Mouse (Mus musculus): ENCODE measurements around the gene Mrpl48. TPM values are rescaled to one million over a fixed set of nuclear protein-coding genes. Genes with fewer than 3 reads are reported as not detected.

Gene Mrpl48
- polyA plus RNA-seq (2015; fragmentation: Nextera tagmentation; extraction: Ambion mirVana), result 89.4 and 94.0 TPM in 2 replicates

DNA sequence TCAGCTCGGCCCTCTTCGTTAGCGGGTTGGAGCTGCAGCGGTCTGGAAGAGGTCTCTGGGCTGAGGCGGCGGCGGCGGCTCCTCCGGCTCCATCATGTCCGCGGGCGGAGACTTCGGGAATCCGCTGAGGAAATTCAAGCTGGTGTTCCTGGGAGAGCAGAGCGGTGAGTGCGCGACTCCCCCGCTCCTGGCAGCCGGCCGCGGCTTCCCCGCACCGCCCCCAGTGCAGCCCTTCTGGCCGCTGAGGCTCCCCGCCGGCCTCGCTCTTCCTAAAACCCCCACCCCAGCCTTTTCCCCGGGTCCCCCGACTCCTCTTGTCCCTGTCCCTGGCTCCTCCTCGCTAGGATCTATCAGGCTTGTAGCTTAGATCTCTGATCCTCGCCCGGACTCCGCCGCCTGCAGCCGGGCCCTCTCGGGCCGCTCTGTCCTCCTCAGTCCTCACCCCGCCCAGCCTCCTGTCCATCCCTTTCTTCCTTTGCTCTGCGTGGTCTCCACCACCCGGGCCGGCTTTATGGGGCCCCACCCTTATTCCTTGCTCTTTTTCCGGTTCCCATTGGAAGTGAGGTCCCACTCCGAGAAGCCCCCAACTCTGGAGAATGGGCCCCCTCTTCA, at the start of gene Mrpl48:
Gene Mrpl48, minus strand, starts transcription at position 172 of the 612 bp plus-strand sequence.
- Histone ChIP-seq H3K9ac (ENCODE audit: low read depth, low read length) (peak within 1 kb of the TSS; percentile 100), H3K4me1 (ENCODE audit: control insufficient read depth, insufficient read depth, low read length) (peaks cover 14% of the 10 kb centered on the region), H3K9me3 (replicated peaks; ENCODE audit: control insufficient read depth, low read length, poor library complexity, severe bottlenecking) (no peaks in the 10 kb centered on the region), H3K36me3 (ENCODE audit: control insufficient read depth, insufficient read depth, low read length) (no peaks in the 10 kb centered on the region), H3K27ac (ENCODE audit: low read length) (peak within 1 kb of the TSS; percentile 99), H3K4me2 (ENCODE audit: low read length) (peak within 1 kb of the TSS; percentile 72), H3K27me3 (ENCODE audit: control insufficient read depth, insufficient read depth, low read depth, low read length) (no peaks in the 10 kb centered on the region; the same call in 1 of the 2 replicates), H3K4me3 (ENCODE audit: low read depth, low read length) (peak within 1 kb of the TSS; percentile 100)
- under 1% methylated on average over 37 of the region's 43 CpGs for WGBS
- ATAC-seq, result peak; percentile 17

DNA sequence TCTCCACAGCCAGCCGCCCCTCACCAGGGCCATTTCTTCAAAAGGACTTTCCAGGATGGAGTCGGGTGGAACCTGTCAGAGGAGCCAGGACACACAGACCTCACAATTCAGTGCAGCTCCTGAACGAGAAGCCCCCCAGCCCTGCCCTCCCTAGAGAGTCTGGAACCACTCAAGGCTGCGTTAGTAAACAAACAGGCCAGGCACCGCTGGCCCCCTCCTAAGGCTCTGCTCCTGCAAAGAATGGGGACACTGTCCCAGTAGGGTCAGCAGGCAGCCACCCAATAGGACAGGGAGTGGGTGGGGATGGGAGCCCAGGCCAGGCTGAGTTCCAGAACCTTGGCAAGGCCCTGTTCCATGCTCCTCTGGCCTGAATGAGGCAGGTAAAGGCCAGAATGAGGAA, 48.6 kb upstream of the Mrpl48 start:
- H3K4me1 ChIP-seq (ENCODE audit: control insufficient read depth, insufficient read depth, low read length), result no peaks in the 10 kb centered on the region; the same call in 1 of the 2 replicates
- H3K36me3 ChIP-seq (ENCODE audit: control insufficient read depth, insufficient read depth, low read length), result no peaks in the 10 kb centered on the region
- WGBS, result 53% methylated on average over 5 of the region's 5 CpGs
- ATAC-seq, result no peak
- H3K4me3 ChIP-seq (ENCODE audit: low read depth, low read length), result no peak overlapping the region
- no peak overlapping the region for H3K27ac ChIP-seq (ENCODE audit: low read length)
- H3K9ac ChIP-seq (ENCODE audit: low read depth, low read length), result no peak overlapping the region
- no peaks in the 10 kb centered on the region for H3K27me3 ChIP-seq (ENCODE audit: control insufficient read depth, insufficient read depth, low read depth, low read length)
- H3K9me3 ChIP-seq (replicated peaks; ENCODE audit: control insufficient read depth, low read length, poor library complexity, severe bottlenecking), result no peaks in the 10 kb centered on the region
- H3K4me2 ChIP-seq (ENCODE audit: low read length), result no peak overlapping the region

DNA sequence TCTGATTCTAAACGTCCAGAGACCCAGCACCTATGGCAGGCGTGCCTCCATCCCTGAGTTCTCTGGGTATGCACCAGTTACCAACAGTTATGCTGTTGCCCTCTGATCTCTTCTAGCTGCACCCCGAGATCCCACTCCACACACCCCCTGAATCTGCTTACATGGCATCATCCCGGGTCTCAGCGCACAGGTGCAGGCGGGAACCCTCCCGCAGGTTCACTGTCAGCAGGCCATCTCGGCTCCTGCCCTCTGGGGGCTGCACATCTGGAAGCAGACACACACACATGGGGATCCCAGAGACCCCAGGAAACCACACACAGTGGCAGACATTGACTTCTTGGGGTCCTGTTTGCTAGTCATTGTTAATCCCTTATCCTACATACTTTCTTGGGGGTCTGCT, 46.3 kb upstream of the Mrpl48 start:
- Histone ChIP-seq H3K9ac (ENCODE audit: low read depth, low read length) (no peak overlapping the region), H3K27ac (ENCODE audit: low read length) (peak overlapping the region; percentile 30; the same call in 1 of the 2 replicates), H3K27me3 (ENCODE audit: control insufficient read depth, insufficient read depth, low read depth, low read length) (no peaks in the 10 kb centered on the region), H3K36me3 (ENCODE audit: control insufficient read depth, insufficient read depth, low read length) (0 out of 2 replicates have a peak, but pooled peaks cover 3% of the 10 kb centered on the region), H3K9me3 (replicated peaks; ENCODE audit: control insufficient read depth, low read length, poor library complexity, severe bottlenecking) (no peaks in the 10 kb centered on the region), H3K4me2 (ENCODE audit: low read length) (no peak overlapping the region), H3K4me3 (ENCODE audit: low read depth, low read length) (no peak overlapping the region), H3K4me1 (ENCODE audit: control insufficient read depth, insufficient read depth, low read length) (no peaks in the 10 kb centered on the region; the same call in 1 of the 2 replicates)
- WGBS, result 87% methylated on average over 8 of the region's 8 CpGs
- no peak for ATAC-seq

DNA sequence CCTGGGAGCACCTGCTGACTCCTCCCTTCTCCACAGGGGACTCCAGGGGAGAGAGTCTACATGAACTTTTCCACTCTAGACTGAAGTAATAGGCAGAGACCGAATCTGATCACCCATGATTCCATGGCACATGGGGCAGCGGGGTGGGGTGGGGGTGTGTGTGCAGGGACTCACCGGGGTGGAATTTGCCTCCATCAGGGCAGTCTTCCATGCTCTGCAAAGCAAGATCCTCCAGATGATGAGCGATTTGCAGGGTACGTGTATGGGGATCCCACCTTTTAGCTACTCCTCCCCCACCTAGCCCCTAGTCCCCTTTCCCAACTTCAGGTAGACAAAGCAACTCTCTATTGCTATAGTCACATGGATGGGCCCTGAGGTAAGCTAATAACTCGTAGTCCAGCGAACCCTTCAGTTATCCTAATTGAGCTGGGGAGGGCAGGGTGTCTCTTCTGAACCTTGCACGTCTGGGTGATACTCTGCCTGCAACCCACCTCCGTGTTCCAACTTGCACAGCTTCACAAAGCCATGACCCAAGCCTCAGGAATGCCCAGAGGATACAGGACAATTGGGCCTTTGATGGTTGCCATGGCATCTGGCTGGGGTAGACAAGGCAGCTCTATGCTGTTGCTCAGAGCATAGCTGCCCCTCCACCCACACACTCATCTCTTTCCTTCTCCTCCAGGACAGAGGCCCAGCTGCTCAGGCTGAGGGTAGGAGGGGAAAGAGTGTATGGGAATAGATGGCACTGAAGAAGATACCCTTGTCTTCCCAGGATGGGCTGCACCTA, 45.6 kb upstream of the Mrpl48 start:
- H3K9me3 ChIP-seq (replicated peaks; ENCODE audit: control insufficient read depth, low read length, poor library complexity, severe bottlenecking), result no peaks in the 10 kb centered on the region
- H3K4me1 ChIP-seq (ENCODE audit: control insufficient read depth, insufficient read depth, low read length), result no peaks in the 10 kb centered on the region; the same call in 1 of the 2 replicates
- ATAC-seq, result peak; percentile 79
- peak overlapping the region; percentile 30; the same call in 1 of the 2 replicates for H3K27ac ChIP-seq (ENCODE audit: low read length)
- H3K4me2 ChIP-seq (ENCODE audit: low read length), result no peak overlapping the region
- WGBS, result 53% methylated on average over 9 of the region's 9 CpGs
- no peak overlapping the region for H3K4me3 ChIP-seq (ENCODE audit: low read depth, low read length)
- H3K9ac ChIP-seq (ENCODE audit: low read depth, low read length), result no peak overlapping the region
- H3K27me3 ChIP-seq (ENCODE audit: control insufficient read depth, insufficient read depth, low read depth, low read length), result no peaks in the 10 kb centered on the region
- 0 out of 2 replicates have a peak, but pooled peaks cover 5% of the 10 kb centered on the region for H3K36me3 ChIP-seq (ENCODE audit: control insufficient read depth, insufficient read depth, low read length)

DNA sequence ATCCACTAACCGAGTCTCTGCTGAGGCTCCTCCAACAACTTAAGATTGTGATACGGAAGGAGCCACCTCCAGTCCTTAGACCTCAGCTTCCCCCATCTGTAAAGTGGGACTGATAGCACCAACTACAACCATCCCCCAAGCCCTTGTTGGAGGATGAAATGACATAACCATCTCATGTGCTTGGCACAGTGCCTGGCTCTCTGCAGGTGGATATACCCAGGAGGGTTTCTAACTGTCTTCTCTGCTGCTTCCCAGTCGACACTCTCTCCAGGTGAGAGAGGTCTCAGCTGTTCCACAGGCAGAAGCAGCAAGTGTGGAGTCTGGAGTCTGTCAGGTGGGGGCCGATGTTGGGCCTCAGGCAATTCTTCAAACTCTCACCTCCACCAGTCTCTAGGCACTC, 42.9 kb upstream of the Mrpl48 start:
- no peak for ATAC-seq
- H3K27ac ChIP-seq (ENCODE audit: low read length), result no peak overlapping the region
- WGBS, result 74% methylated on average over 4 of the region's 4 CpGs
- H3K9ac ChIP-seq (ENCODE audit: low read depth, low read length), result no peak overlapping the region
- no peak overlapping the region for H3K4me2 ChIP-seq (ENCODE audit: low read length)
- no peaks in the 10 kb centered on the region; the same call in 1 of the 2 replicates for H3K4me1 ChIP-seq (ENCODE audit: control insufficient read depth, insufficient read depth, low read length)
- H3K4me3 ChIP-seq (ENCODE audit: low read depth, low read length), result no peak overlapping the region
- 0 out of 2 replicates have a peak, but pooled peaks cover 5% of the 10 kb centered on the region for H3K36me3 ChIP-seq (ENCODE audit: control insufficient read depth, insufficient read depth, low read length)
- H3K27me3 ChIP-seq (ENCODE audit: control insufficient read depth, insufficient read depth, low read depth, low read length), result no peaks in the 10 kb centered on the region
- no peaks in the 10 kb centered on the region for H3K9me3 ChIP-seq (replicated peaks; ENCODE audit: control insufficient read depth, low read length, poor library complexity, severe bottlenecking)

DNA sequence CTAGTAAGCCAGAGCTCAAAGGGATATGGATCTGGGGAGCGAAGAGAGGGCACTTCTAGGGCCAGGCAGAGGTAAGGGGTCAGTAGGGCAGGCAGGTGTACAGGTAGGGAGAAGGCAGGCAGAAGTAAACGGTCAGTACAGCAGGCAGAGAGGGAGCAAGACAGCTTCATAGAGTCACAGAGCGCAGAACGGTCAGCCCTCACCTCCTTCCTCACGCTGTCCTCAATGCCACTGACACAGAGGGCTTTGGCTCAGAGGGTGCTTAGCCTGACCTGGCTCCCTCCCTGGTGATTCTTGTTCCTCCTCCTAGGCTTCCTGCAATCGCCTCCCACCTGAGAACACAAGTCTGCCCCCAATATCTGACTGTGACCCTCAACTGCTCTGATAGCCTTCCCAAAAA, 42.3 kb upstream of the Mrpl48 start:
- H3K36me3 ChIP-seq (ENCODE audit: control insufficient read depth, insufficient read depth, low read length), result 0 out of 2 replicates have a peak, but pooled peaks cover 5% of the 10 kb centered on the region
- no peak overlapping the region for H3K4me3 ChIP-seq (ENCODE audit: low read depth, low read length)
- ATAC-seq, result no peak
- H3K9ac ChIP-seq (ENCODE audit: low read depth, low read length), result no peak overlapping the region
- no peak overlapping the region for H3K4me2 ChIP-seq (ENCODE audit: low read length)
- no peaks in the 10 kb centered on the region for H3K9me3 ChIP-seq (replicated peaks; ENCODE audit: control insufficient read depth, low read length, poor library complexity, severe bottlenecking)
- 84% methylated on average over 6 of the region's 6 CpGs for WGBS
- H3K4me1 ChIP-seq (ENCODE audit: control insufficient read depth, insufficient read depth, low read length), result no peaks in the 10 kb centered on the region; the same call in 1 of the 2 replicates
- H3K27me3 ChIP-seq (ENCODE audit: control insufficient read depth, insufficient read depth, low read depth, low read length), result no peaks in the 10 kb centered on the region
- no peak overlapping the region for H3K27ac ChIP-seq (ENCODE audit: low read length)

DNA sequence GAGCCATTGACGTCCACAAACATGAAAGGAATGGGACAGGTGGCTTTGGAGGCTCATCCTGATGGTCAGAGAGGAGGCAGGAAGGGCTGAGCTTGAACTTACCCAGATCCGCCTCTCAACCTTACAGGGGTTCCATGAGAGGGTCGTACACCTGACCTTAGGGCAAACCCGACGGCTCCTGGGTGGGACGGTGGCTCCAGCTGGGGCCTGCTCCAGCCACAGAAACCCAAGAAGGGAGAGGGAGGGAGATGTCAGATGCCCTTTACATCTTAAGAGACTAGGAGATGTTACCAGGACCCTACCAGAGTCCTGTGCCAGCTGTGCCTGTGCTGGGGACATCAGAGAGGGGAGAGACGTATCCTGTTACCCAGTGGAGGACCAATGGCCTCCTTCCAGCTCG, 41.7 kb upstream of the Mrpl48 start:
- H3K27me3 ChIP-seq (ENCODE audit: control insufficient read depth, insufficient read depth, low read depth, low read length), result no peaks in the 10 kb centered on the region
- no peak for ATAC-seq
- WGBS, result 77% methylated on average over 8 of the region's 8 CpGs

DNA sequence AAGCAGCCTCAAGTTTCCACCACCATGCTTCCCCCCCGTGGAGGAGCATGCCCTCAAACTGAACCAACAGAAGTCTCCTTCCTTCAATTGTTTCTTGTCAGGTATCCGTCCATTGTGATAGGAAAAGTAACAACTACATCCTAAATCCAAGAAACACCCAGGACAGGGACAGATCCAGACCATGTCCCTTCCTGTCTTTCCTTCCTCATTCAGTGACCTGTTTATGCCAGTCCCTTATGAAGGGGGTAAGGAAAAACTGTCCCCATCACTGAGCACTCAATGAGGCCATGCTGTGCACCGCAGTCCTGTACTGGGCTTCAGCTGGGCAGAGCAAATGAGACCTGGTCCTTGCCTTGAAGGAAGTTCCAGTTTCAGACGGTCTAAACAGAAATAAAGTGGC, 41.0 kb upstream of the Mrpl48 start:
- Histone ChIP-seq H3K9ac (ENCODE audit: low read depth, low read length) (no peak overlapping the region), H3K9me3 (replicated peaks; ENCODE audit: control insufficient read depth, low read length, poor library complexity, severe bottlenecking) (no peaks in the 10 kb centered on the region), H3K27ac (ENCODE audit: low read length) (no peak overlapping the region), H3K4me1 (ENCODE audit: control insufficient read depth, insufficient read depth, low read length) (no peaks in the 10 kb centered on the region; the same call in 1 of the 2 replicates), H3K4me2 (ENCODE audit: low read length) (no peak overlapping the region), H3K4me3 (ENCODE audit: low read depth, low read length) (no peak overlapping the region), H3K36me3 (ENCODE audit: control insufficient read depth, insufficient read depth, low read length) (0 out of 2 replicates have a peak, but pooled peaks cover 5% of the 10 kb centered on the region), H3K27me3 (ENCODE audit: control insufficient read depth, insufficient read depth, low read depth, low read length) (no peaks in the 10 kb centered on the region)
- WGBS, result 82% methylated on average over 4 of the region's 4 CpGs
- ATAC-seq, result no peak

More for the DNA sequence above, 41.7 kb upstream of the Mrpl48 start:
- no peaks in the 10 kb centered on the region for H3K9me3 ChIP-seq (replicated peaks; ENCODE audit: control insufficient read depth, low read length, poor library complexity, severe bottlenecking)
- H3K36me3 ChIP-seq (ENCODE audit: control insufficient read depth, insufficient read depth, low read length), result 0 out of 2 replicates have a peak, but pooled peaks cover 5% of the 10 kb centered on the region
- no peak overlapping the region for H3K27ac ChIP-seq (ENCODE audit: low read length)
- H3K4me2 ChIP-seq (ENCODE audit: low read length), result no peak overlapping the region
- H3K4me3 ChIP-seq (ENCODE audit: low read depth, low read length), result no peak overlapping the region
- no peak overlapping the region for H3K9ac ChIP-seq (ENCODE audit: low read depth, low read length)
- no peaks in the 10 kb centered on the region; the same call in 1 of the 2 replicates for H3K4me1 ChIP-seq (ENCODE audit: control insufficient read depth, insufficient read depth, low read length)

DNA sequence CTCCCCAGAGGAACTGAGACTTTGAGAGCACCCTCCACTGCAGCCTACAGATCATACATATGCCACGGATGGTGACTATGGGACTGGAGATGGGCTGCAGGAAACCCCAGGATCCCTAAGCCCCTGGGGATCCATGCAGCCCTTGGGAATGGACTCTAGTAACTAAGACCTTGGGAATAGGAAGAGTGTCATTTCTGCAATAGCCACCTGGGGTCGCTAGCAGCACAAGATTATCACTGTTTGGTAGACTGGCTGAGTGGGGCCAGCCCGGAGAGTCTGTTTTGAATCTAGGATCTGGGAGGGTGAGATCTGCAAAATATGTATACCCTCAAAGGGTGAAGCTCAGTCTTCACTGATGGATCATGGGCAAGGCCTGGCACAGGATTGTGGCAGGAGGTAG, 37.0 kb upstream of the Mrpl48 start:
- WGBS, result 30% methylated on average over 3 of the region's 3 CpGs
- ATAC-seq, result no peak
- Histone ChIP-seq H3K27me3 (ENCODE audit: control insufficient read depth, insufficient read depth, low read depth, low read length) (no peaks in the 10 kb centered on the region), H3K9ac (ENCODE audit: low read depth, low read length) (no peak overlapping the region), H3K36me3 (ENCODE audit: control insufficient read depth, insufficient read depth, low read length) (0 out of 2 replicates have a peak, but pooled peaks cover 2% of the 10 kb centered on the region), H3K4me1 (ENCODE audit: control insufficient read depth, insufficient read depth, low read length) (no peaks in the 10 kb centered on the region), H3K4me3 (ENCODE audit: low read depth, low read length) (no peak overlapping the region), H3K9me3 (replicated peaks; ENCODE audit: control insufficient read depth, low read length, poor library complexity, severe bottlenecking) (no peaks in the 10 kb centered on the region), H3K27ac (ENCODE audit: low read length) (no peak overlapping the region), H3K4me2 (ENCODE audit: low read length) (no peak overlapping the region)
